Mouse (Mus musculus): ENCODE measurements around the gene Epha6.

GRCm38 (mm10) chr16:60509707-60510106 is 95.6 kb downstream of the Epha6 start:
- no peak for TF ChIP-seq CTCF (IDR thresholded peaks at IDR 0.05; ENCODE audit: low read depth)
- TF ChIP-seq EP300 (IDR thresholded peaks at IDR 0.05; ENCODE audit: low read depth), result no peak
